Mouse (Mus musculus) adrenal gland (tissue): ENCODE data around the gene Tmem86a.

Experiments used
- intact Hi-C: fragments of 180-260 bp; cut with DNase I; formaldehyde crosslinking; loops from one replicate; pipeline ENCODE4 v1.15.1; 2025
- long read RNA-seq, 2 experiments: library from polyadenylated mRNA; unstranded; transcript quantifications; one replicate each; pipeline ENCODE4 v2.0.0; 2020; ENCODE audit warnings: borderline replicate concordance in 1 of 2; ENCODE audit not compliant: insufficient replicate concordance in 1 of 2

Gene Tmem86a
- long read RNA-seq, experiment 1, transcript Tmem86a-201 (3 exons, 1,831 nt), result major isoform, 35 of 41 reads
- long read RNA-seq, experiment 1, partial matches to known transcripts, result 0 of 41 reads
- long read RNA-seq, experiment 1, other reads (novel, unspliced or antisense), result 6 of 41 reads
- long read RNA-seq, experiment 2, transcript Tmem86a-201 (3 exons, 1,831 nt), result major isoform, 32 of 41 reads
- long read RNA-seq, experiment 2, partial matches to known transcripts, result 2 of 41 reads
- long read RNA-seq, experiment 2, other reads (novel, unspliced or antisense), result 7 of 41 reads

GRCm38 (mm10) chr7:47050366-47050765 is at the start of gene Tmem86a:
Gene Tmem86a (plus strand): TSS chr7:47050601.
- intact Hi-C loops, result no loop called here

- intact Hi-C loops, result no loop called here
Observed at GRCm38 (mm10) chr7:47000644-47000983, 49.8 kb upstream of the Tmem86a start.

GRCm38 (mm10) chr7:47001125-47001899 is 49.1 kb upstream of the Tmem86a start:
- intact Hi-C loops, result no loop called here

- intact Hi-C loops, result no loop called here
Observed at GRCm38 (mm10) chr7:47001900-47002275, 48.5 kb upstream of the Tmem86a start.

GRCm38 (mm10) chr7:47003411-47004115 is 46.8 kb upstream of the Tmem86a start:
- intact Hi-C loops, result no loop called here

- intact Hi-C loops, result no loop called here
Observed at GRCm38 (mm10) chr7:47007109-47007780, 43.2 kb upstream of the Tmem86a start.

GRCm38 (mm10) chr7:47007818-47008167 is 42.6 kb upstream of the Tmem86a start:
- intact Hi-C loops, result no loop called here

GRCm38 (mm10) chr7:47008168-47008993 is 42.0 kb upstream of the Tmem86a start, which contains the start of gene Spty2d1:
Gene Spty2d1 (minus strand): TSS chr7:47008411.
- intact Hi-C loops, result no loop called here

GRCm38 (mm10) chr7:47013131-47013767 is 37.2 kb upstream of the Tmem86a start:
- intact Hi-C loops, result loop anchor here (10.0 kb wide), 1 partner anchor 218 kb away; the partner anchor contains the start of genes Gtf2h1 and Hps5

- intact Hi-C loops, result loop anchor here (1.0 to 10.0 kb wide), 2 partner anchors 51 to 220 kb away; partner anchors contain the start of genes Gtf2h1 and Hps5
Observed at GRCm38 (mm10) chr7:47014564-47015389, 35.6 kb upstream of the Tmem86a start.

- intact Hi-C loops, result loop anchor here (1.0 to 10.0 kb wide), 2 partner anchors 52 to 221 kb away; partner anchors contain the start of genes Gtf2h1 and Hps5
Observed at GRCm38 (mm10) chr7:47015390-47016065, 34.9 kb upstream of the Tmem86a start.

GRCm38 (mm10) chr7:47016602-47017001 is 33.8 kb upstream of the Tmem86a start:
- intact Hi-C loops, result loop anchor here (10.0 kb wide), 1 partner anchor 222 kb away; the partner anchor contains the start of genes Gtf2h1 and Hps5

- intact Hi-C loops, result loop anchor here (10.0 kb wide), 1 partner anchor 222 kb away; the partner anchor contains the start of genes Gtf2h1 and Hps5
Observed at GRCm38 (mm10) chr7:47017146-47017545, 33.3 kb upstream of the Tmem86a start.

- intact Hi-C loops, result loop anchor here (10.0 kb wide), 1 partner anchor 225 kb away; the partner anchor contains the start of genes Gtf2h1 and Hps5
Observed at GRCm38 (mm10) chr7:47019641-47020040, 30.8 kb upstream of the Tmem86a start.

- intact Hi-C loops, result no loop called here
Observed at GRCm38 (mm10) chr7:47020956-47021355, 29.4 kb upstream of the Tmem86a start.

- intact Hi-C loops, result no loop called here
Observed at GRCm38 (mm10) chr7:47022482-47022881, 27.9 kb upstream of the Tmem86a start.

- intact Hi-C loops, result loop anchor here (1.0 kb wide), 3 partner anchors 58 to 127 kb away; no protein-coding TSS in a partner anchor
Observed at GRCm38 (mm10) chr7:47023530-47023929, 26.9 kb upstream of the Tmem86a start.

- intact Hi-C loops, result no loop called here
Observed at GRCm38 (mm10) chr7:47024454-47024853, 25.9 kb upstream of the Tmem86a start.
